Mouse (Mus musculus) Muller cell, postnatal 12 days (primary cell): ENCODE results near the gene 2700081O15Rik.
"Not testable (repeated sequence)": the region's sequence is repeated elsewhere in the genome, so short reads cannot be mapped to it uniquely, and the experiment has no call there.

Experiments
- DNase-seq: peaks from one replicate; pipeline ENCODE4 v3.0.0-alpha.2; 2015; ENCODE audit errors: inconsistent ontology term

2700081O15Rik gene

DNA sequence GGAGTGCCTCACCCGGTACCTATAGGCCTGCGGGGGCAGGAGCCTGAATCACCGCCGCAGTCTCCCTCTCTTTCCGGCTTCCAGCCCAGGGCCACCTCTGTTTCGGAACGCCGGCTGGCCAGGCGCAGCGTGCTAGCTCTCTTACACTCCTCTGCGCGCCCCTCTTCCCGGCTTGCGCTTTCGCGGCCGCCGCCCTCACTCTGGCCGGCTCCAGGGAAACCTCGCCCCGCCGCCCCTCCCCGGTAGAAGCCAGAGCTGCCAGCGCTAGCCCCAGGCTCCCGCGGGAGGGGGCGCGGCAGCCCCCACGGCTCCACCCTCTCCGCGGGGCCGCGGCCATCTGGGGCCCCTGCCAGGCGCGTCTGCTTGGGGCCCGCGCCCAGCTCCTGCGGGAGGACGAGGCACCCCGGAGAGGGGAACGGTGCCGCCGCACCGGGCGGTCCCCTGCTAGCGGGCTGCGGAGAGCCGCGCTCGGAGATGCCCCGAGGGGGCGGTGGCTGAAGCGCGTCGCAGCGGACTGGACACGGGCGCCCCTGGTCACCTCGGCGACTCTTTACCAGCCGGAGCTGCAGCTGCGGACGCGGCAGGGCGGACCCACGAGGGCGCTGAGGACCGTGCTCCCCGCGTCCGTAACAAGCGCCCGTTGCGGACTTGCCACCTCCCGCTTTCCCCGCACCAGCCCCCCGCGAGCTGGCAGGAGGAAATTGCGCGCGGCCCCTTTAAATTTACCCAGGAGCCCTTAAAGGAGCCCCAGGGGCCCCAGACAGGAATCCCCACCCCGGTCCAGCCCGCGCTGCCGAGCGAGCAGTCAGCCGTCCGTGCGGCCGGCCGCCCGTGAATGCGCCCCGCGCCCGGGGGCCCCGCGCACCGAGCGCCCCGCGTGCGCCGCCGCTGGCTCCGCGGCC is at the start of gene 2700081O15Rik:
Gene 2700081O15Rik (plus strand): TSS at position 792 of the 902 bp plus-strand sequence.
- peak; percentile 88 for DNase-seq

DNA sequence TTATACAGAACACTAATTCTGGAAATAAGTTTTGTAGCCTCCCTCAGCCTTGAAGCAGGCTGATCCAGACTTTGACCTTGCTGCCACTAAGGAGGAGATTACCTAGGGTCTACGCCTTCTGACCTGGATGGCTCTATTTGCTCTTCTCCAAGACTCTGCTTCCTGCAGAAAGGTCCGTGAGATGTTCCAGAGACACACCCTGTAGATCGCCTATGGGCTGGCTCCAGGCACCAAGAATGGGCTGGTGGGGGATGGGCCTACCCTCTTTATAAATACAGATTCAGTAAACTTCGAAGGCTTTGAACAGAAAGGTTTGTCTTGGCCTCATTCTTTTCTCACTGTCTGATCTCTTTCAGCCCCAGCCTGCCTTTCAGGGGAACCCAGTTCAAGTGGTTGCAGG is 48.0 kb upstream of the 2700081O15Rik start:
- DNase-seq = not testable (repeated sequence)

DNA sequence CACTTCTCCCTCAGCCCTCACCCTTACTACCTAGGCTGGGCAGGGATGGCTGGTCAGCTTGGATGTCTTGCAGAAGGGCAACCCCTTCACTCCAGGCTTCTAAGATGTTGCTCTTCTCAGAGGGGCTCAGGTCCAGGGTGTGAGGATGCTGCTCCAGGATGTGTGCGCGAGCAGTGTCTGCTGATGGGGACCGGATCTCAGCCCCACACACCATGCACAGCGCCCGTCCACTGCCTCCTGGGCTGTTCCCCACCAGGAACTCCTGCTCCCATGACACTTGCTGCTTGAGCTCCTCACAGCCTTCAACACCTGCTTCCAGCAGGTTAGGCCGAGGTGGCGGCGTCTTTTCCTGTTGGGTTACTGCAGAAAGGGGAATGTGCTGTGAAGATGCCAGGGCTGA is 42.9 kb upstream of the 2700081O15Rik start:
- DNase-seq = no peak

DNA sequence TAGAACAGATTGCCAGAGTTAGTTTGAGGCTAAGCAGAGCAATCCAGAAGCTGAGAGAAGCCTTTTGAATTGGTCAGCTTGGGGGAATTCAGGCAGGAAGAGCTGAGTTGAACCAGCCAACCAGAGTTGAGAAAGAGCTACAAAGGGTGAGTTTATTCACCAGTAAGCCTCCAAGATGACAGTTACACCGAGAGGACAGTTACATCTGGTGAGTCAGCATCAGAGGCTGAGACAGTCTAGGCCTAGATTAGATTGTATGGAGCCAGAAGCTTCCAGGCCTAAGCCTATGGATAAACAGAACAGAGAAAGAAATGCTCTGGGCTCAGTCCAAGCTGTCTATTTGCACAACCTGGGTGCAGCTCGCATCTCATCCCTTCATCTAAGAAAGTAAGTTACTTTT is 39.8 kb upstream of the 2700081O15Rik start:
- DNase-seq = no peak

- no peak for DNase-seq
Measured at GRCm38 (mm10) chr19:7381906-7382247, 35.5 kb upstream of the 2700081O15Rik start.

DNA sequence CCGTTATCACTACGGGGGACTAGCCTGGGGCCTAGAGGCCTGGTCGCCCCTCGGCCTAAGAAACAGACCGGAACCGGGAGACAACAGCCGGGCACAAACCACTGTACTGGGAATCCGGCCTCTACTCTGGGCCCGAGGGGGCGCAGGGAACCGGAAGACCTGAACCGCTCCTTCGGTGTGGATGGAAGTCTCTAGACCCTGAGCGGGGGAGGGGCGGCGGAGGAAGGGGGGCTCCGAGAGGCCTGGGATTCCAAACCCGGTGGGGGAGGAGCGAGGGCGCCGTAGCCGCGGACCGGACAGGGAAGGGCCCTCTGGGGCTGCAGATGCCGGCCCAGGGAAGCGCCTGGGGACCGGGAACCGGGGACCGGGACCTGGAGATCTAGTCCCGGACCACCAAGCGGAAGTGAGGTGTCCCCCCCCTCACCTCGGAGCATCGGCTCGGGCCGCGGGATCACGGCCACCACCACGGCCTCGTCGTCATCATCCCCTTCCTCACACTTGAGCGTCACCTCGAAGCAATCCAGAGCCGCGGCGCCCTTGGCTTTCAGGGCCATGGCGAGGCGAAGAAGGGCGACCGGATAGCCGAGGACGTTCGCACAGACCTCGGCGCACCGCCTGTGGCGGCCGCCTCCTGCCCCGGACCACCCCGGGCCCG is 35.0 kb upstream of the 2700081O15Rik start:
- DNase-seq = peak; percentile 86

- peak; percentile 98 for DNase-seq
Measured at GRCm38 (mm10) chr19:7382903-7383865, 34.2 kb upstream of the 2700081O15Rik start, which contains the start of gene Spindoc. Gene Spindoc, minus strand, starts transcription at chr19:7382994.

GRCm38 (mm10) chr19:7386042-7386441 is 31.4 kb upstream of the 2700081O15Rik start:
- no peak for DNase-seq

GRCm38 (mm10) chr19:7388488-7388887 is 28.9 kb upstream of the 2700081O15Rik start:
- DNase-seq = no peak

DNA sequence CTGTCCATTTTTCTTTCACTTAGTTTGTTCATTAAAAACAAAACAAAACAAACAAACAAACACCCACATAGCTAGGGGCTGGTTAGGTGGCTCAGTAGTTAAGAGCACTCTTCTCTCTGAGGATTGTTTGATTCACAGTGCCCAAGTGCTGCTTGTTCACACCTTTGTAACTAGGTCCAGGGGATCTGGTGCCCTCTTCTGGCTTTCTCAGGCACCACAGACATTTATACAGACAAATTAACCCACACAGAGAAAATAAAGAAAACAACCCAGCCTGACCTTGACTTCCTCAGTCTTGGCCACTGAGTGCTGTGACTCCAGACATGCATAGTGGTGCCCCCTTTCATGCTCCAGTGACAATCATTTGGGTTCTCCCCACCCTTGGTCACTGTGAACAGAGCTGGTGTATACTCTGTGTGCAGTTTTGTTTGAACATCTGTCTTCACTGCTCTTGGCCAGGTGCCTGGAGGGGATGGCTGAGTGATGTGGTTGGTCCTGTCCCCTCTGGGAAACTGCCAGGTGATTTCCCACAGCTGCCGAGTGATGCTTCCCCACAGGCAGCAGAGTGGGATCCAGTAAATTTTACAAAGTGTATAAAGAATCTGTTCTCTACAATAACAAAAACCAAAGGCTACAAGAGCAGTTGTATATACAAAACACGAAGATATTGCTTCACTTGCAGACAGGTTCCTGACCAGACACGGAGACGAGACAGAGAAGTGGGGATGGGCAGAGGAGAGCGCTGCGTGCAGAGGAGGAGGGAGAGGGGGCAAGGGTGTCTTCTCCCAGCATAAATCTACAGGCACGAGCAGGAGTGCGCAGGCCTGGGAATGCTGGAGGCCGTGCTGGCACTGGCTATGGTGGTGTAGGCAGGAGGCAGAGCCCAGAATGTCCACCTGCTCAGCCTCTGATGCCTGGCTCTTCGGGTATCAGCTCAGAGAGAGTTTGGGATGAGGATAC is 20.3 kb upstream of the 2700081O15Rik start:
- DNase-seq = not testable (repeated sequence)

DNA sequence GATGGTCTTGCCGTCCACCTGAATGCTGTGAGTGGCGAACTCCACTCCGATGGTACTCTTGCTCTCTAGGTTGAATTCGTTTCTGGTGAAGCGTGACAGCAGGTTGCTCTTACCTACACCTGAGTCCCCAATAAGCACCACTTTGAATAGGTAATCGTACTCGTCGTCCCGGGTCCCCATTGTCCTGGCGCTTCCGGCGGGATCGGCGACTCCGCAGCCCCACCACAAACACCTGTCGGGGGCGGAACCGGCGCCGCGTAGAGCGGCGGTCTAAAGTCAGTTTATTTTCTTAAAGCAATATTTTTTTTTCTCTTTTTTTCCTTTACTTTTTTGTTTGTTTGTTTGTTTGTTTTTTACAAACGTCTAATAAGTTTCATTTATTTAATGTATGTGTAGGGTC is 18.5 kb upstream of the 2700081O15Rik start:
- not testable (repeated sequence) for DNase-seq

DNA sequence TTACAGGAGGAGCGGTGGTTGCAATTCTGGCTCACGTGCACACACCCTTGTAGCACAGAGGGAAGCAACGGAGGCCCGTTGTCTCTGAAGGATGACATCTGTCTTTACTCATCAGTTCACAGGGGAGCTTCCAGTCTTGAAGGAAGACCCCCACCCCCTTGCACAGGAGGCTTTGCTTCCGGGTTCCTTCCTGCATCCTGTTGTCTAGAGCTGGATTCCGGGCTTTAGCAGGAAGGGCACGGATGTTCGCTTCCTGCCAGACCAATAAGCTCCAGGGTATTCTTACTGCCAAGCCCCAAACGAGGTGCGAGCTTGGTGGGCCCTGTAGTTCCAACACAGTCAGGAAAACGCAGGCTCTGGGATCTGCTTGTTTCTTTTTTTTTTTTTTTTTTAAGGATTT is 16.8 kb upstream of the 2700081O15Rik start:
- no peak for DNase-seq

DNA sequence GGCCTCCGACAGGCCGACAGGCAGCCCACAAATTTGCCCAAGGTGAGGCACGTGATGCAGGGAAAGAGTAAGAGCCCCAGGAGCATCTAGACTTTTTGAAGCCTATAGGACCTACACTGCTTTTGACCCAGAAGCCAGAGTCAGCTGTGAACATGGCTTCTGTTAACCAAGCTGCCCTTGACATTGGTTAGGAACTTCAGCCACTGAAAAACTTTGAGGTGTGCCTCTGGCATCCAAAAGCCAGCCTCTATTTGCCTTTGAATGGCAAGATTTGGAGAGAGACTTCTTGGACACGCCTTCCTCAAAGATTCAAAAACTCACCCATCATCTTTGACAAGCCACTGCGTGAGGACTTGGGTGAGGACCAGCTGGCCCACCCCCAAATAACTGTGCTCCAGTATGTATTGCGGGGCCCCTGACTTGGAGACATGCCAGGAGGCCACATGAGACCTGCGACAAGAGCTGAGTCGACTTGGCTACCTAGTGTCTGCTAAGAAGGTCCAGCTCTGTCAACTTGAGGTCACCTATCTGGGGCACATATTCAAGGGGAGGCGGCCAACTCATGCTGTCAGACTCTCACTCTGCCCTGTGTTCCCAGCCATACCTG is 12.7 kb upstream of the 2700081O15Rik start:
- DNase-seq = no peak

GRCm38 (mm10) chr19:7412361-7412760 is 5.1 kb upstream of the 2700081O15Rik start:
- DNase-seq = no peak

DNA sequence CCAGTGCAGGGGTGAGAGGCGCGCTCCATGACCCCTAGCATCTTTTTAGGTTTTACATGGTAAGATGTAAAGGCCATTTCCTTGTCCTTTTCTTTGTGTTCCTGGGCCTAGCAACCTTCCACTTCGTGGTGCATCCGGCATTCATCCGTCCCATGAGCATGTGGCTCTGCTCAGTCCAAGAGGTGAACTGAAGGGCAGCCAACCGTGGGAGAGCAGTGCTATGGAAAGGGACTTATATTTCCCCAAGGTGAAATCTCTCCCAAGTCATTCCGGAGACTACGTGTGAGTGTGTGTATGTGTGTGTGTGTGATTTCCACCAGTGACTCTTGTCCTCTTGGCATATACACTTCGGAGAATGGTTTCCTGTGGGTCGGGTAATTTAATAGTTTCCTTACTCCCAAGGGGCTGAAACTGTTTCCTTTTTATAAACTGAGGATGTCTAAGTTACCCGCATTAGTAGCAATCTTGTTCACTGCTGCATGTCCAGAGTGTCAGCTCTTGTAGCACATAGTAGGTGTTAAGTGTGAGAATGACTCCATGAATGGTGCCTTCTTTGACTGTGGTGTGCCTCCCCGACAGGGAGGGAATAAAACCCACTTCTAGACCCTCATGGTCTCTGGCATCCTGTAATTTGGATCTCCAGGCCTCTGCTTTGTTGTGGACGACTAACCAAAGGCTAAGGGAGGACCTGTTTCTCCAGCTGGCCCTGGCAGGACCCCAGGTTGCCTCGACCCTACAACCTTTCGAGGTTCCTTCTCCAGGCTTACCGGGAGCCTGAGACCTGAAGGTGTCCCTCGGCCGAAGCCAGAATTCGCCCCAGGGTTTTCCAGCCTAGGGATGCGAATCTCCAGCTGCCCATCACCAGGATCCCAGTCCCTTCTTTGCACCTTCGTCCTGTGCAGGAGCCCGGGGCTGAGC is 1.2 kb upstream of the 2700081O15Rik start:
- DNase-seq = no peak

GRCm38 (mm10) chr19:7417911-7418849 is 755 bp downstream of the 2700081O15Rik start:
- peak; percentile 84 for DNase-seq

DNA sequence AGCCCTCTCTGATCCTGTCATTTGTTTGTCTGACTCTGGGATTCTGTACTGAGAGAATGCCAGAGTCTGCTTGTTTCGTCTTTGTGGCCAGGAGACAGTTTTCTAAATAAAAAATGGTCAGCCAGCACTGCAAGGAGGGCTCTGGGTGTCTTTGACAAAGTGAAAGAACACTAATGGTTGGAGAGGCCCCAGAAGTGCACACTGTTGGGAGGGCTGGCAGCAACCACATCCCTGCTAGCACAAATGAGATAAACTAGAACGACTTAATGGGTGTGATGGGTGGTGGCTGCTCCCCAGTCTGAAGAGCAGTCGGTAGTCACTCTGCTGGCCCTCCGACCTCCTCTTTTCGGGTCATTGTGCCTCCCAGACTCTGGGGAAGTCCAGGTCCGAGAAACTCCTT is 1.7 kb downstream of the 2700081O15Rik start:
- no peak for DNase-seq

DNA sequence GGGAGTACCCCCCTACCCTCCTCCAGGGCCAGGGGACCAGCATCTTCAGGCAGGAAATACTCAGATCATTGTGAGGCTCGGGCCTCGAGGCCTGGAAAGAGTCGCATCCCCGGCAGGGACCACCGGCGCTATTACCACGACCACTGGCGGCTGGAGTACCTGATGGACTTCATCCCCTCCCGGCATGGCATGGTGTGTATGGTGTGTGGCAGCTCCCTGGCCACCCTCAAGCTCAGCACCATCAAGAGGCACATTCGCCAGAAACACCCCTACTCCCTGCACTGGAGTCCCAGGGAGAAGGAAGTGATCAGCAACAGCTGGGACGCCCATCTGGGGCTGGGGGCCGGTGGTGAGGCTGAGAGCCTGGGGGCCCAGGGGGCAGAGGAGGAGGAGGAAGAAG is 2.7 kb downstream of the 2700081O15Rik start:
- DNase-seq = no peak
